Mouse (Mus musculus) hindbrain, postnatal 0 days (tissue): ENCODE measurements around the gene Plppr1. TPM values are rescaled to one million over a fixed set of nuclear protein-coding genes. Genes with fewer than 3 reads are reported as not detected.

ENCODE experiments used
- ATAC-seq: fragments of 200-750 bp; cut with Nextera tagmentation; 2 replicates; pipeline ENCODE4 v1.8.0; 2017; ENCODE audit warnings: mild to moderate bottlenecking, moderate TSS enrichment, moderate library complexity
- DNase-seq: peaks from one replicate; pipeline ENCODE4 v3.0.0-alpha.2; 2015; ENCODE audit warnings: low spot score
- H3K27ac ChIP-seq: fragments of 300-500 bp; sonication (generic); 2 replicates; pipeline ENCODE4 v1.5.1; 2014; ENCODE audit warnings: mild to moderate bottlenecking
- H3K27me3 ChIP-seq: fragments of 300-500 bp; sonication (generic); 2 replicates; pipeline ENCODE4 v1.6.1; 2014; ENCODE audit warnings: low read length, mixed read lengths; ENCODE audit not compliant: insufficient read depth
- H3K36me3 ChIP-seq: fragments of 300-500 bp; sonication (generic); 2 replicates; pipeline ENCODE4 v1.6.1; 2014; ENCODE audit warnings: low read length, mixed read lengths; ENCODE audit not compliant: insufficient read depth
- H3K4me1 ChIP-seq: fragments of 300-500 bp; sonication (generic); 2 replicates; pipeline ENCODE4 v1.6.1; 2014; ENCODE audit warnings: antibody characterized with exemption, low read length, mixed read lengths; ENCODE audit not compliant: insufficient read depth
- H3K4me2 ChIP-seq: fragments of 300-500 bp; sonication (generic); 2 replicates; pipeline ENCODE4 v1.6.1; 2014; ENCODE audit warnings: low read depth, mild to moderate bottlenecking, low read length, moderate library complexity, mixed read lengths
- H3K4me3 ChIP-seq: fragments of 300-500 bp; sonication (generic); 2 replicates; pipeline ENCODE4 v1.5.1; 2014; ENCODE audit warnings: low read length
- H3K9ac ChIP-seq: fragments of 300-500 bp; sonication (generic); replicated peaks from 2 replicates; pipeline ENCODE4 v1.6.1; 2014; ENCODE audit warnings: mild to moderate bottlenecking, low read length, moderate library complexity, mixed read lengths
- H3K9me3 ChIP-seq: fragments of 300-500 bp; sonication (generic); 2 replicates; pipeline ENCODE4 v1.6.1; 2016; ENCODE audit warnings: low read length, mixed read lengths
- CTCF ChIP-seq: IDR thresholded peaks from 2 replicates; pipeline ENCODE4 v1.5.1; 2016; ENCODE audit warnings: antibody characterized with exemption, control low read depth, low read depth
- WGBS: fragments of 180-500 bp; shearing (Covaris S2); extraction: QIAGEN DNeasy Blood & Tissue Kit; methylation state at CpG from one replicate; pipeline ENCODE4 v1.1.7; 2014; 5-methylcytosine and 5-hydroxymethylcytosine counted together
- polyA plus RNA-seq: library from polyadenylated mRNA; unstranded; fragments of >200 nt; fragmentation: Nextera tagmentation; extraction: Ambion mirVana; gene quantifications from 2 replicates; pipeline ENCODE4 v1.2.1, GENCODE M21; 2015
- total RNA-seq: library from RNA; depleted of rRNA; stranded (reverse); fragments of >200 nt; gene quantifications from 2 replicates; pipeline ENCODE4 v1.2.3, GENCODE M21; 2014

The Plppr1 gene
- total and polyA plus RNA-seq, 2 experiments from 2014 or later: 38.7 to 53.1 TPM

DNA sequence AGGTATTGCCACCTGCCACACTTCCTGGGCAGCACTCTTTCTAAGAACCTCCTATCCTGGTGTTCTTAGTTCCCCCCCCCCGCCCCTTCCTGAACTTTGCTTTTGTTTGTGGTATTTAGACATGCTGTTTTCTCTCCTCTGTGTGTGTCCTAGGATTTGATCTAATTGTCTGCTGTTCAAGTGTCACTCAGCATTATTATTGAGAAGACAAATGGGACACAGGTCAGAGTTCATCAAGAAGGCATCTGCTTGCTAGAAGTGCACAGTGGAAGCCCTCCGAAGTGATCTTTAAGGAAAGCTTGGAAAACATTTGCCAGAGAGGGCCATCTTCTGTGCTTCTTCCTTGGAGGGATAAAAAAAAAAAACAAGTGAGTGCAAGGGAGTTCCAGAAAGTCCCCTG is 1.2 kb upstream of the Plppr1 start:
- no peak for TF ChIP-seq CTCF
- ATAC-seq (no peak), DNase-seq (no peak)
- no peaks in the 10 kb centered on the region for H3K9me3 ChIP-seq
- peak overlapping the region; percentile 63; the same call in 1 of the 2 replicates for H3K4me2 ChIP-seq
- H3K27ac ChIP-seq: no peak overlapping the region
- WGBS: 12% methylated on average over 2 of the region's 2 CpGs
- H3K27me3 ChIP-seq: no peaks in the 10 kb centered on the region
- no peak overlapping the region for H3K4me3 ChIP-seq
- no peaks in the 10 kb centered on the region for H3K36me3 ChIP-seq
- H3K4me1 ChIP-seq: peaks cover 22% of the 10 kb centered on the region
- H3K9ac ChIP-seq: no peak overlapping the region

DNA sequence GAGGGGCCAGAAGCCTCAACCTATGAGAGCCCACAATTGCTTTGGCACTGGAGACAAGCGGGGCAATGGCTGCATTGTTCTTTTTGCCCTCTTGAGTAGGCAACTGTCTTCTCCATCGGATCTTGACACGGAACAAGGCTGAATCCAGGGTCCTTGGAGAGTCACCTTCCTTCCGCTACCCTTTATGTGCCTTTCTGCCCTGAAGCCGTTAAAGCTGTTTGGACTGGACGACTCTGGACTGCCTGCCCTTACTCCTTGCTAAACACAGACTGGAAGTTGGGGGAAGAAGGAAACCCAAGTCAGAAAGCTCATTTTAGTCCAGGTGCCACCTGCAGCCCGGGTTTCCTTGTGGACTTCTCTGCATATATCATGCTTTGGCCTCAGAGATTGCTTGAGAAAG is 516 bp upstream of the Plppr1 start:
- DNase-seq: no peak

GRCm38 (mm10) chr4:49059402-49060381 is 619 bp downstream of the Plppr1 start:
- peak; percentile 31; the same call in 1 of the 2 replicates for TF ChIP-seq CTCF
- ATAC-seq: peak; percentile 87
- DNase-seq: peak; percentile 64
- H3K4me1 ChIP-seq: peaks cover 23% of the 10 kb centered on the region
- no peaks in the 10 kb centered on the region for H3K27me3 ChIP-seq
- no peaks in the 10 kb centered on the region for H3K36me3 ChIP-seq
- H3K27ac ChIP-seq: peak overlapping the region; percentile 81
- WGBS: under 1% methylated on average over 62 of the region's 62 CpGs
- peak overlapping the region; percentile 59 for H3K9ac ChIP-seq
- H3K9me3 ChIP-seq: no peaks in the 10 kb centered on the region
- peak overlapping the region; percentile 70 for H3K4me3 ChIP-seq
- H3K4me2 ChIP-seq: peak overlapping the region; percentile 63

More for the DNA sequence above, 516 bp upstream of the Plppr1 start:
- H3K9me3 ChIP-seq: no peaks in the 10 kb centered on the region
- H3K4me3 ChIP-seq: peak overlapping the region; percentile 70
- 4% methylated on average over 7 of the region's 7 CpGs for WGBS
- no peaks in the 10 kb centered on the region for H3K36me3 ChIP-seq
- H3K4me2 ChIP-seq: peak overlapping the region; percentile 63
- peak overlapping the region; percentile 81 for H3K27ac ChIP-seq
- no peak for TF ChIP-seq CTCF
- no peaks in the 10 kb centered on the region for H3K27me3 ChIP-seq
- H3K4me1 ChIP-seq: peaks cover 23% of the 10 kb centered on the region
- peak overlapping the region; percentile 59; the same call in 1 of the 2 replicates for H3K9ac ChIP-seq
- ATAC-seq: 0 out of 2 replicates have a peak, but pooled peaks have one; percentile 2

DNA sequence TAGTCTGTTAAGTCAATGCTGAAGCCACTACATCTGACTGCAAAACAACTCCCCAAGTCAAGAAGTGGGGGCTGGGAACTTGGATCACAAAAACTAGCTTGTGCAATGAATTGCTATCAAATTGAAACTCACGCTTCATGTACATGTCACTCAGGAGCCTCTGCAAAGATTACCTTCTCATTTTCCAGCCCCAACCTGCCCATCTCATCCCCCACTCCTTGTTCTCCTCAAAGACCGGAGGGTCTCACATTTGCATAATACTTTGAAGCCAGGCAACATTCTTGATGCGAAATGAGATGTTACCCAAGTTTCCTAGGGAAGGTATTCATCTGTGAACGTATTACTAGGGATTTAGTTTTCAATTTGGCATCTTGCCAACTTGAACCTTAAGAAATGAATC is 10.4 kb downstream of the Plppr1 start:
- Histone ChIP-seq H3K27ac (no peak overlapping the region), H3K4me1 (no peaks in the 10 kb centered on the region), H3K9me3 (no peaks in the 10 kb centered on the region), H3K27me3 (no peaks in the 10 kb centered on the region), H3K36me3 (no peaks in the 10 kb centered on the region), H3K4me3 (no peak overlapping the region), H3K4me2 (no peak overlapping the region), H3K9ac (no peak overlapping the region)
- ATAC-seq: no peak
- no peak for DNase-seq
- TF ChIP-seq CTCF: no peak
- 56% methylated on average over 4 of the region's 4 CpGs for WGBS

DNA sequence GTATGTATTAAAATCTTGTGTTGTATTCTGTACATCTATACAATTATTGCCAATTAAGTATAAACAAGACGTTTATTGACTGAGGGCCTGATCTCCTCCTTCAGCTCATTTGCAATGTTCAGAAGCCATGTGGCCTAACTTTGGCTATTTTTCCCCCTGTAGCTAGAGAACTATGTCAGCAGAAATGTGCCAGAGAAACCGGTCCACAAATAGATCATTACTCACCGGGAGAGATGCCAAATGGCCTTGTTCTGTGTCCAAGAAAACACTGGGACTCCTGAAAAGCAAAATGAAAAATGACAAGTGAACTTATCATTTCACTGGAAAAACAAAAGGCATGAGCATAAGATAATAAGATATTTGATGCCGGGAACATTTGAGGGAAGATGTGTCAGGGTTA is 13.8 kb downstream of the Plppr1 start:
- no peak overlapping the region for H3K4me3 ChIP-seq
- H3K4me1 ChIP-seq: no peaks in the 10 kb centered on the region
- 42% methylated on average over 4 of the region's 4 CpGs for WGBS
- H3K27me3 ChIP-seq: no peaks in the 10 kb centered on the region
- no peak overlapping the region for H3K9ac ChIP-seq
- H3K27ac ChIP-seq: no peak overlapping the region
- TF ChIP-seq CTCF: no peak
- ATAC-seq (no peak), DNase-seq (peak; percentile 85)
- H3K4me2 ChIP-seq: no peak overlapping the region
- H3K9me3 ChIP-seq: no peaks in the 10 kb centered on the region
- H3K36me3 ChIP-seq: no peaks in the 10 kb centered on the region

- DNase-seq (no peak), ATAC-seq (no peak)
- 98% methylated on average over 2 of the region's 2 CpGs for whole genome bisulfite sequencing
- Histone ChIP-seq H3K4me2 (no peak overlapping the region), H3K9ac (no peak overlapping the region), H3K4me3 (no peak overlapping the region), H3K36me3 (no peaks in the 10 kb centered on the region), H3K9me3 (no peaks in the 10 kb centered on the region), H3K4me1 (0 out of 2 replicates have a peak, but pooled peaks cover 5% of the 10 kb centered on the region), H3K27me3 (no peaks in the 10 kb centered on the region), H3K27ac (no peak overlapping the region)
- TF ChIP-seq CTCF: no peak
Measured at GRCm38 (mm10) chr4:49075881-49076280, 16.8 kb downstream of the Plppr1 start.

GRCm38 (mm10) chr4:49079399-49079798 is 20.3 kb downstream of the Plppr1 start:
- WGBS: 25% methylated on average over 1 of the region's 1 CpGs
- Histone ChIP-seq H3K27ac (no peak overlapping the region; the same call in 1 of the 2 replicates), H3K9ac (no peak overlapping the region), H3K9me3 (no peaks in the 10 kb centered on the region), H3K27me3 (no peaks in the 10 kb centered on the region), H3K36me3 (no peaks in the 10 kb centered on the region), H3K4me1 (0 out of 2 replicates have a peak, but pooled peaks cover 5% of the 10 kb centered on the region), H3K4me3 (no peak overlapping the region), H3K4me2 (no peak overlapping the region)
- ATAC-seq (no peak), DNase-seq (no peak)
- TF ChIP-seq CTCF: no peak
